In genomic region chr17:72076306-72076921, GRCm38 (mm10) we compare ENCODE assay signal across 9 mouse cellular contexts.
DNase-seq lines count a peak whose midpoint lies in the region; ATAC-seq lines count a peak whose summit lies in the region.
"Had no signal": no experiment of that assay in that cellular context is flagged by ENCODE, and none has a peak within 500 bp of the region (broad histone marks: within the 10 kb centered on the region; RNA-seq: fewer than 3 reads in every experiment).

No protein-coding gene starts in this region.

- H3K9me3 ChIP-seq in midbrain, embryonic 11.5 days (ENCODE audit: control insufficient read depth, low read length): no peaks in the 10 kb centered on the region
- H3K9me3 ChIP-seq in midbrain, embryonic 10.5 days (replicated peaks): no peaks in the 10 kb centered on the region
- H3K9me3 ChIP-seq in intestine, embryonic 15.5 days: no peaks in the 10 kb centered on the region

- H3K36me3 ChIP-seq in midbrain, embryonic 11.5 days (ENCODE audit: control insufficient read depth, insufficient read depth, low read length): no peaks in the 10 kb centered on the region
- H3K36me3 ChIP-seq in midbrain, embryonic 10.5 days: no peaks in the 10 kb centered on the region
- no peaks in the 10 kb centered on the region for H3K36me3 ChIP-seq in intestine, embryonic 15.5 days

- no peak overlapping the region for H3K9ac ChIP-seq in midbrain, embryonic 11.5 days (ENCODE audit: low read length)
- H3K9ac ChIP-seq in intestine, embryonic 15.5 days: no peak overlapping the region

- H3K4me2 ChIP-seq in midbrain, embryonic 11.5 days: no peak overlapping the region
- H3K4me2 ChIP-seq in intestine, embryonic 15.5 days (replicated peaks): no peak overlapping the region

- ATAC-seq in frontal cortex, adult (ENCODE audit: low TSS enrichment): no peak
- ATAC-seq in midbrain, embryonic 11.5 days (ENCODE audit: low FRiP score): peak; percentile 46; the same call in 1 of the 2 replicates
- ATAC-seq in intestine, embryonic 15.5 days: no peak

- no peak overlapping the region for H3K27ac ChIP-seq in midbrain, embryonic 11.5 days (ENCODE audit: low read depth, low read length)
- H3K27ac ChIP-seq in midbrain, embryonic 10.5 days (replicated peaks): no peak overlapping the region
- no peak overlapping the region for H3K27ac ChIP-seq in intestine, embryonic 15.5 days

- H3K4me3 ChIP-seq in midbrain, embryonic 11.5 days (ENCODE audit: low read depth, low read length): no peak overlapping the region
- H3K4me3 ChIP-seq in midbrain, embryonic 10.5 days: no peak overlapping the region
- no peak overlapping the region for H3K4me3 ChIP-seq in intestine, embryonic 15.5 days (replicated peaks)
- H3K4me3 ChIP-seq: erythroblast, embryonic 14.5 days had no signal

- H3K27me3 ChIP-seq in midbrain, embryonic 11.5 days (ENCODE audit: control insufficient read depth, insufficient read depth, low read length): no peaks in the 10 kb centered on the region
- H3K27me3 ChIP-seq in midbrain, embryonic 10.5 days (ENCODE audit: low read depth, poor library complexity, severe bottlenecking): no peaks in the 10 kb centered on the region
- no peaks in the 10 kb centered on the region for H3K27me3 ChIP-seq in intestine, embryonic 15.5 days (replicated peaks)

- no peaks in the 10 kb centered on the region for H3K4me1 ChIP-seq in midbrain, embryonic 11.5 days (ENCODE audit: control insufficient read depth, insufficient read depth, low read length)
- 0 out of 2 replicates have a peak, but pooled peaks cover 3% of the 10 kb centered on the region for H3K4me1 ChIP-seq in midbrain, embryonic 10.5 days
- no peaks in the 10 kb centered on the region for H3K4me1 ChIP-seq in intestine, embryonic 15.5 days (replicated peaks)

- DNase-seq in frontal cortex, adult 2 months (ENCODE audit: extremely low spot score in 1 of 2, low spot score in 1 of 2): peak; percentile 6 to 41
- DNase-seq in midbrain, embryonic 11.5 days (ENCODE audit: low spot score, missing footprints): peak; percentile 84
- no peak for DNase-seq in midbrain, embryonic 10.5 days (ENCODE audit: low spot score)
- peak; percentile 37 to 45 for DNase-seq in layer of hippocampus, postnatal 36 days
- peak; percentile 19 for DNase-seq in telencephalon, adult 2 months (ENCODE audit: low read depth, low spot score)
- no peak for DNase-seq in ovary, postnatal 36 days (ENCODE audit: low spot score)

- 49% methylated on average over 12 of the region's 12 CpGs for WGBS in midbrain, embryonic 11.5 days
- WGBS in midbrain, embryonic 10.5 days: 62% methylated on average over 12 of the region's 12 CpGs
- WGBS in intestine, embryonic 15.5 days: 17% methylated on average over 12 of the region's 12 CpGs

Comparison
In these comparisons a context has a peak if more than half of its experiments do, and no peak if none do; other contexts are left out.
1. DNase-seq: peak in frontal cortex, adult 2 months (2 of 2), midbrain, embryonic 11.5 days (single experiment), layer of hippocampus, postnatal 36 days (2 of 2) and telencephalon, adult 2 months (single experiment); none in midbrain, embryonic 10.5 days (single experiment) and ovary, postnatal 36 days (single experiment).